Mouse (Mus musculus): ENCODE measurements around the gene Atp8a2. TPM values are rescaled to one million over a fixed set of nuclear protein-coding genes. Genes with fewer than 3 reads are reported as not detected.

Atp8a2 gene
- total and polyA plus RNA-seq, 3 experiments = 0.11 TPM; not detected in 2

GRCm38 (mm10) chr14:59737734-59738294 lies 459.2 kb downstream of the Atp8a2 start:
- Histone ChIP-seq H3K27me3 (ENCODE audit: insufficient read depth, low read length) (no peaks in the 10 kb centered on the region), H3K4me3 (ENCODE audit: low read depth, low read length) (no peak overlapping the region), H3K4me1 (ENCODE audit: insufficient read depth, low read depth, low read length) (no peaks in the 10 kb centered on the region), H3K36me3 (replicated peaks) (no peaks in the 10 kb centered on the region), H3K9me3 (replicated peaks) (peaks cover 7% of the 10 kb centered on the region)
- ATAC-seq (ENCODE audit: extremely low read depth, insufficient number of reproducible peaks, low FRiP score, poor library complexity, severe bottlenecking) (no peak), DNase-seq (ENCODE audit: low spot score) (no peak)
- TF ChIP-seq GATA2 (IDR thresholded peaks at IDR 0.05; ENCODE audit: borderline replicate concordance, low read depth, low read length) = no peak
- TF ChIP-seq TAL1 (conservative IDR thresholded peaks at IDR 0.05; ENCODE audit: low read depth, low read length) = no peak
- no peak for TF ChIP-seq CTCF (IDR thresholded peaks at IDR 0.05; ENCODE audit: low read depth, low read length)
- TF ChIP-seq POLR2AphosphoS5 (IDR thresholded peaks at IDR 0.05; ENCODE audit: insufficient replicate concordance, low read depth, low read length) = no peak
- no peak for TF ChIP-seq GATA1 (IDR thresholded peaks at IDR 0.05; ENCODE audit: borderline replicate concordance, low read length)

- TF ChIP-seq GATA2 (IDR thresholded peaks at IDR 0.05; ENCODE audit: borderline replicate concordance, low read depth, low read length) (no peak), CTCF (IDR thresholded peaks at IDR 0.05; ENCODE audit: low read depth, low read length) (no peak), TAL1 (conservative IDR thresholded peaks at IDR 0.05; ENCODE audit: low read depth, low read length) (no peak), GATA1 (IDR thresholded peaks at IDR 0.05; ENCODE audit: borderline replicate concordance, low read length) (no peak), POLR2AphosphoS5 (IDR thresholded peaks at IDR 0.05; ENCODE audit: insufficient replicate concordance, low read depth, low read length) (no peak)
- Histone ChIP-seq H3K36me3 (replicated peaks) (no peaks in the 10 kb centered on the region), H3K27me3 (ENCODE audit: insufficient read depth, low read length) (no peaks in the 10 kb centered on the region), H3K9me3 (replicated peaks) (peaks cover 7% of the 10 kb centered on the region), H3K4me3 (ENCODE audit: low read depth, low read length) (no peak overlapping the region), H3K4me1 (ENCODE audit: insufficient read depth, low read depth, low read length) (no peaks in the 10 kb centered on the region)
- ATAC-seq (ENCODE audit: extremely low read depth, insufficient number of reproducible peaks, low FRiP score, poor library complexity, severe bottlenecking) (no peak), DNase-seq (ENCODE audit: low spot score) (no peak)
These were observed 459.9 kb downstream of the Atp8a2 start for GRCm38 (mm10) chr14:59736861-59737700.

- Histone ChIP-seq H3K4me1 (ENCODE audit: insufficient read depth, low read depth, low read length) (no peaks in the 10 kb centered on the region), H3K9me3 (replicated peaks) (no peaks in the 10 kb centered on the region; the same call in 1 of the 2 replicates), H3K36me3 (replicated peaks) (no peaks in the 10 kb centered on the region), H3K27me3 (ENCODE audit: insufficient read depth, low read length) (no peaks in the 10 kb centered on the region), H3K4me3 (ENCODE audit: low read depth, low read length) (no peak overlapping the region)
- no peak for ATAC-seq (ENCODE audit: extremely low read depth, insufficient number of reproducible peaks, low FRiP score, poor library complexity, severe bottlenecking)
- DNase-seq (ENCODE audit: low spot score) = no peak
- TF ChIP-seq GATA1 (IDR thresholded peaks at IDR 0.05; ENCODE audit: borderline replicate concordance, low read length) (no peak), CTCF (IDR thresholded peaks at IDR 0.05; ENCODE audit: low read depth, low read length) (no peak), POLR2AphosphoS5 (IDR thresholded peaks at IDR 0.05; ENCODE audit: insufficient replicate concordance, low read depth, low read length) (no peak), GATA2 (IDR thresholded peaks at IDR 0.05; ENCODE audit: borderline replicate concordance, low read depth, low read length) (no peak), TAL1 (conservative IDR thresholded peaks at IDR 0.05; ENCODE audit: low read depth, low read length) (no peak)
These were observed 467.0 kb downstream of the Atp8a2 start for GRCm38 (mm10) chr14:59730043-59730390.

GRCm38 (mm10) chr14:59729298-59730042 lies 467.5 kb downstream of the Atp8a2 start:
- Histone ChIP-seq H3K27me3 (ENCODE audit: insufficient read depth, low read length) (no peaks in the 10 kb centered on the region), H3K4me3 (ENCODE audit: low read depth, low read length) (no peak overlapping the region), H3K36me3 (replicated peaks) (no peaks in the 10 kb centered on the region), H3K9me3 (replicated peaks) (no peaks in the 10 kb centered on the region; the same call in 1 of the 2 replicates), H3K4me1 (ENCODE audit: insufficient read depth, low read depth, low read length) (no peaks in the 10 kb centered on the region)
- DNase-seq (ENCODE audit: low spot score) = no peak
- no peak for ATAC-seq (ENCODE audit: extremely low read depth, insufficient number of reproducible peaks, low FRiP score, poor library complexity, severe bottlenecking)
- TF ChIP-seq GATA2 (IDR thresholded peaks at IDR 0.05; ENCODE audit: borderline replicate concordance, low read depth, low read length) (no peak), GATA1 (IDR thresholded peaks at IDR 0.05; ENCODE audit: borderline replicate concordance, low read length) (no peak), POLR2AphosphoS5 (IDR thresholded peaks at IDR 0.05; ENCODE audit: insufficient replicate concordance, low read depth, low read length) (no peak), TAL1 (conservative IDR thresholded peaks at IDR 0.05; ENCODE audit: low read depth, low read length) (no peak)

DNA sequence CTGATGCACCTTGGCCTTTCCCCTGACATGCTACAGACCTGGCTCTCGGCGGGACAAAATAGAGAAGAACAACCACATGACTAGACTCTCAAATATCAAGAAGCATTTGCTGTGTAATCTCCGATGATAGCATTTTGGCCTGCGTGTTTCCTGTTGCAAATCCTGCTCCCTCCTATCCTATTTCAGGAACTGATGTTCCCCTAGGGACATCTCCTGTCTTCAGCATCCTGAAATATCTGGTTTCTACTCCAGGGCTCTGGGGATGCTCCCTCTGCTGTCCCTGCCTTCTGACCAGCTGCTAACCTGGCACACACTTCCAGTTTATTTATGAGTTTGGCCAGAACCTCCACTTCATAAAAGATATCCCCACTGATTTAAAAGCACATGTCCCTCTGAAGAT lies 470.0 kb downstream of the Atp8a2 start:
- Histone ChIP-seq H3K4me1 (ENCODE audit: insufficient read depth, low read depth, low read length) (no peaks in the 10 kb centered on the region), H3K27me3 (ENCODE audit: insufficient read depth, low read length) (no peaks in the 10 kb centered on the region), H3K36me3 (replicated peaks) (no peaks in the 10 kb centered on the region), H3K9me3 (replicated peaks) (peaks cover under 1% of the 10 kb centered on the region; the same call in 1 of the 2 replicates), H3K4me3 (ENCODE audit: low read depth, low read length) (no peak overlapping the region)
- no peak for ATAC-seq (ENCODE audit: extremely low read depth, insufficient number of reproducible peaks, low FRiP score, poor library complexity, severe bottlenecking)
- no peak for TF ChIP-seq GATA2 (IDR thresholded peaks at IDR 0.05; ENCODE audit: borderline replicate concordance, low read depth, low read length)
- TF ChIP-seq TAL1 (conservative IDR thresholded peaks at IDR 0.05; ENCODE audit: low read depth, low read length) = no peak
- TF ChIP-seq POLR2AphosphoS5 (IDR thresholded peaks at IDR 0.05; ENCODE audit: insufficient replicate concordance, low read depth, low read length) = no peak
- TF ChIP-seq GATA1 (IDR thresholded peaks at IDR 0.05; ENCODE audit: borderline replicate concordance, low read length) = no peak
- no peak for TF ChIP-seq CTCF (IDR thresholded peaks at IDR 0.05; ENCODE audit: low read depth, low read length)
- DNase-seq (ENCODE audit: low spot score) = no peak

DNA sequence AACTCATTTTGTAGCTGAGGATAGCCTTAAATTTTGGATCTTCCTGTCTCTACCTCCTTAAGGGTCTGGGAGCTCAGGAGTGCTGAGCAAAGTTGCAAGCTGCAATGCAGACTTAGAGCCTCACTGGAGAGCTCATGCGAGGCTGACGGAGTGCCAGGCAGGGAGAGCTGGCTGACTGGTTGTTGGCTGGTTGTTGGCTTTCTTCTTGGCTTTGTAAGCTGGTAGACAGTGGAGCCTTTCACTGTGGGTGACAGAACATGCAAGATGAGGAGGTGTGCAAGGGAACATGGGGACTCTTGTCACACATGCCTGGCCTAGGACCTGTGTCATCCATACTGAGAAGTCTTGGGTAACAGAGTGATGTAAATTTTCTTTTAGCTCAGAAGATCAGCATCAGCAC lies 473.8 kb downstream of the Atp8a2 start:
- TF ChIP-seq GATA1 (IDR thresholded peaks at IDR 0.05; ENCODE audit: borderline replicate concordance, low read length) (no peak), TAL1 (conservative IDR thresholded peaks at IDR 0.05; ENCODE audit: low read depth, low read length) (no peak), CTCF (IDR thresholded peaks at IDR 0.05; ENCODE audit: low read depth, low read length) (no peak), POLR2AphosphoS5 (IDR thresholded peaks at IDR 0.05; ENCODE audit: insufficient replicate concordance, low read depth, low read length) (no peak)
- ATAC-seq (ENCODE audit: extremely low read depth, insufficient number of reproducible peaks, low FRiP score, poor library complexity, severe bottlenecking) = no peak
- no peaks in the 10 kb centered on the region for H3K27me3 ChIP-seq (ENCODE audit: insufficient read depth, low read length)
- no peak for DNase-seq (ENCODE audit: low spot score)
- no peak overlapping the region for H3K4me3 ChIP-seq (ENCODE audit: low read depth, low read length)
- no peaks in the 10 kb centered on the region for H3K36me3 ChIP-seq (replicated peaks)
- peaks cover 8% of the 10 kb centered on the region; the same call in 1 of the 2 replicates for H3K9me3 ChIP-seq (replicated peaks)
- H3K4me1 ChIP-seq (ENCODE audit: insufficient read depth, low read depth, low read length) = no peaks in the 10 kb centered on the region
